Mouse (Mus musculus) liver, embryonic 16.5 days (tissue): ENCODE results near the gene Dnm3. TPM values are rescaled to one million over a fixed set of nuclear protein-coding genes. Genes with fewer than 3 reads are reported as not detected.

ENCODE experiments used
- ATAC-seq: fragments of 200-750 bp; cut with Nextera tagmentation; 2 replicates; pipeline ENCODE4 v1.8.0; 2017; ENCODE audit warnings: low read depth, mild to moderate bottlenecking, moderate number of reproducible peaks, moderate library complexity
- H3K27ac ChIP-seq: fragments of 300-500 bp; sonication (generic); 2 replicates; pipeline ENCODE4 v1.5.1; 2014; ENCODE audit warnings: mild to moderate bottlenecking, low read length
- H3K27me3 ChIP-seq: fragments of 300-500 bp; sonication (generic); 2 replicates; pipeline ENCODE4 v1.6.1; 2014; ENCODE audit warnings: low read depth, low read length, mixed read lengths; ENCODE audit not compliant: control insufficient read depth, insufficient read depth
- H3K36me3 ChIP-seq: fragments of 300-500 bp; sonication (generic); 2 replicates; pipeline ENCODE4 v1.6.1; 2014; ENCODE audit warnings: mild to moderate bottlenecking; ENCODE audit not compliant: control insufficient read depth, insufficient read depth
- H3K4me1 ChIP-seq: fragments of 300-500 bp; sonication (generic); 2 replicates; pipeline ENCODE4 v1.6.1; 2014; ENCODE audit warnings: low read depth, low read length, mixed read lengths; ENCODE audit not compliant: control insufficient read depth
- H3K4me2 ChIP-seq: fragments of 300-500 bp; sonication (generic); 2 replicates; pipeline ENCODE4 v1.6.1; 2014; ENCODE audit warnings: low read depth, low read length, mixed read lengths
- H3K4me3 ChIP-seq: fragments of 300-500 bp; sonication (generic); 2 replicates; pipeline ENCODE4 v1.5.1; 2014; ENCODE audit warnings: low read depth, mild to moderate bottlenecking, low read length
- H3K9ac ChIP-seq: fragments of 300-500 bp; sonication (generic); 2 replicates; pipeline ENCODE4 v1.6.1; 2014; ENCODE audit warnings: low read depth, low read length
- H3K9me3 ChIP-seq: fragments of 300-500 bp; sonication (generic); replicated peaks from 2 replicates; pipeline ENCODE4 v1.6.1; 2016; ENCODE audit warnings: low read length; ENCODE audit not compliant: control insufficient read depth
- WGBS: fragments of 180-500 bp; shearing (Covaris S2); extraction: QIAGEN DNeasy Blood & Tissue Kit; methylation state at CpG from one replicate; pipeline ENCODE4 v1.1.7; 2014; ENCODE audit not compliant: insufficient replicate concordance; 5-methylcytosine and 5-hydroxymethylcytosine counted together
- polyA plus RNA-seq: library from polyadenylated mRNA; unstranded; fragments of >200 nt; fragmentation: Nextera tagmentation; extraction: Ambion mirVana; gene quantifications from 2 replicates; pipeline ENCODE4 v1.2.1, GENCODE M21; 2015

Dnm3 gene
- polyA plus RNA-seq, 1 experiment from 2014 or later: 1.5 TPM

GRCm38 (mm10) chr1:162018601-162018977 lies 459.2 kb downstream of the Dnm3 start:
- H3K9me3 ChIP-seq: no peaks in the 10 kb centered on the region
- H3K9ac ChIP-seq: no peak overlapping the region
- H3K4me2 ChIP-seq: no peak overlapping the region
- no peak overlapping the region for H3K27ac ChIP-seq
- no peaks in the 10 kb centered on the region for H3K36me3 ChIP-seq
- WGBS: 50% methylated on average over 6 of the region's 6 CpGs
- H3K27me3 ChIP-seq: no peaks in the 10 kb centered on the region
- H3K4me1 ChIP-seq: no peaks in the 10 kb centered on the region
- no peak for ATAC-seq
- no peak overlapping the region for H3K4me3 ChIP-seq

GRCm38 (mm10) chr1:162017975-162018600 lies 459.7 kb downstream of the Dnm3 start:
- Histone ChIP-seq H3K9ac (no peak overlapping the region), H3K27ac (no peak overlapping the region), H3K9me3 (no peaks in the 10 kb centered on the region), H3K36me3 (no peaks in the 10 kb centered on the region), H3K4me1 (no peaks in the 10 kb centered on the region), H3K27me3 (no peaks in the 10 kb centered on the region), H3K4me3 (no peak overlapping the region), H3K4me2 (no peak overlapping the region)
- 20% methylated on average over 13 of the region's 13 CpGs for WGBS
- ATAC-seq: no peak

- WGBS: 60% methylated on average over 7 of the region's 7 CpGs
- Histone ChIP-seq H3K27me3 (no peaks in the 10 kb centered on the region), H3K36me3 (no peaks in the 10 kb centered on the region), H3K9me3 (no peaks in the 10 kb centered on the region), H3K9ac (no peak overlapping the region), H3K4me2 (no peak overlapping the region), H3K4me1 (no peaks in the 10 kb centered on the region), H3K27ac (no peak overlapping the region), H3K4me3 (no peak overlapping the region)
- ATAC-seq: no peak
Observed at GRCm38 (mm10) chr1:162016982-162017381, 460.9 kb downstream of the Dnm3 start.

- Histone ChIP-seq H3K4me2 (no peak overlapping the region), H3K36me3 (no peaks in the 10 kb centered on the region)
- WGBS: 57% methylated on average over 8 of the region's 8 CpGs
Observed at GRCm38 (mm10) chr1:162015247-162015862, 462.5 kb downstream of the Dnm3 start.

GRCm38 (mm10) chr1:162013561-162013960 lies 464.3 kb downstream of the Dnm3 start:
- H3K4me3 ChIP-seq: no peak overlapping the region
- no peak for ATAC-seq
- no peaks in the 10 kb centered on the region for H3K4me1 ChIP-seq
- H3K9ac ChIP-seq: no peak overlapping the region
- no peak overlapping the region for H3K4me2 ChIP-seq
- 19% methylated on average over 4 of the region's 4 CpGs for WGBS
- H3K36me3 ChIP-seq: no peaks in the 10 kb centered on the region
- H3K27me3 ChIP-seq: no peaks in the 10 kb centered on the region
- no peak overlapping the region for H3K27ac ChIP-seq
- no peaks in the 10 kb centered on the region for H3K9me3 ChIP-seq

More at GRCm38 (mm10) chr1:162015247-162015862, 462.5 kb downstream of the Dnm3 start:
- Histone ChIP-seq H3K4me3 (no peak overlapping the region), H3K4me1 (no peaks in the 10 kb centered on the region), H3K27ac (no peak overlapping the region), H3K9ac (no peak overlapping the region), H3K9me3 (no peaks in the 10 kb centered on the region), H3K27me3 (no peaks in the 10 kb centered on the region)
- ATAC-seq: no peak

- no peak overlapping the region for H3K4me3 ChIP-seq
- 54% methylated on average over 16 of the region's 16 CpGs for WGBS
- no peaks in the 10 kb centered on the region for H3K4me1 ChIP-seq
- H3K27ac ChIP-seq: no peak overlapping the region
- H3K9me3 ChIP-seq: no peaks in the 10 kb centered on the region
- no peak overlapping the region for H3K9ac ChIP-seq
- no peaks in the 10 kb centered on the region for H3K36me3 ChIP-seq
- H3K27me3 ChIP-seq: no peaks in the 10 kb centered on the region
- no peak for ATAC-seq
- no peak overlapping the region for H3K4me2 ChIP-seq
Observed at GRCm38 (mm10) chr1:162011523-162012245, 466.1 kb downstream of the Dnm3 start.

GRCm38 (mm10) chr1:162009086-162009485 lies 468.7 kb downstream of the Dnm3 start:
- no peaks in the 10 kb centered on the region; the same call in 1 of the 2 replicates for H3K4me1 ChIP-seq
- H3K4me2 ChIP-seq: no peak overlapping the region
- no peaks in the 10 kb centered on the region for H3K9me3 ChIP-seq
- H3K27ac ChIP-seq: no peak overlapping the region
- H3K27me3 ChIP-seq: no peaks in the 10 kb centered on the region
- ATAC-seq: no peak
- H3K4me3 ChIP-seq: no peak overlapping the region
- H3K9ac ChIP-seq: no peak overlapping the region
- WGBS: 69% methylated on average over 8 of the region's 8 CpGs
- H3K36me3 ChIP-seq: no peaks in the 10 kb centered on the region

GRCm38 (mm10) chr1:162008631-162009067 lies 469.2 kb downstream of the Dnm3 start:
- no peaks in the 10 kb centered on the region for H3K36me3 ChIP-seq
- H3K9me3 ChIP-seq: no peaks in the 10 kb centered on the region
- H3K4me1 ChIP-seq: no peaks in the 10 kb centered on the region; the same call in 1 of the 2 replicates
- no peak overlapping the region for H3K4me3 ChIP-seq
- H3K9ac ChIP-seq: no peak overlapping the region
- H3K4me2 ChIP-seq: no peak overlapping the region
- no peak overlapping the region for H3K27ac ChIP-seq
- 52% methylated on average over 8 of the region's 8 CpGs for WGBS
- ATAC-seq: no peak
- no peaks in the 10 kb centered on the region for H3K27me3 ChIP-seq

- Histone ChIP-seq H3K4me3 (no peak overlapping the region), H3K27me3 (no peaks in the 10 kb centered on the region), H3K27ac (no peak overlapping the region), H3K4me1 (no peaks in the 10 kb centered on the region; the same call in 1 of the 2 replicates), H3K4me2 (no peak overlapping the region), H3K9me3 (no peaks in the 10 kb centered on the region), H3K9ac (no peak overlapping the region), H3K36me3 (no peaks in the 10 kb centered on the region)
- 58% methylated on average over 4 of the region's 4 CpGs for WGBS
- ATAC-seq: no peak
Observed at GRCm38 (mm10) chr1:162008208-162008607, 469.6 kb downstream of the Dnm3 start.
